Mouse (Mus musculus): ENCODE measurements around the gene Ndufa8.

DNA sequence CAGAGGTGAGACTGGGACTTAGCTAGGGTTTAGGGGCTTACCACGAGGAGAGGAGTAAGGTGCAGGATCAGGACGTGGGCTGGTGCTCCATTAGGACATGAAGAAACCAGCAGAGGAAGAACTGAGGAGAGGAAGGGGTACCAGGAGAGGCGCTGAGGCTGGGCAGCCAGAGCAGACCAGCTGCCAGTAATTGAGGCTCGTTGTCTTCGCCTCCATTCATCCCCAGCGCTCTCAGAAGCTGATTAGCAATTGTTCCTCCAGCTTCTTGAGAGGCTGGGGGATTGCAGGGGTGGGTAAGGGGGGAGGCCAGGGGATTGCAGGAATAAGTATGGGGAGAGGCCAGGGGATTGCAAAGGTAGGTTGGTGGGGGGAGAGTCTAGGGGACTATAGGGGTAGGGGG is 47.0 kb downstream of the Ndufa8 start:
- no peak for TF ChIP-seq CTCF (IDR thresholded peaks at IDR 0.05; ENCODE audit: low read depth)
- no peak for TF ChIP-seq EP300 (IDR thresholded peaks at IDR 0.05; ENCODE audit: low read depth)

Data from liver, embryonic 14.5 days (tissue).